Mouse (Mus musculus) forebrain, postnatal 0 days (tissue): ENCODE results near the gene Traf4. TPM values are rescaled to one million over a fixed set of nuclear protein-coding genes. Genes with fewer than 3 reads are reported as not detected.
"Not testable (repeated sequence)": the region's sequence is repeated elsewhere in the genome, so short reads cannot be mapped to it uniquely, and the experiment has no call there.

Source experiments
- ATAC-seq: fragments of 200-750 bp; cut with Nextera tagmentation; 2 replicates; pipeline ENCODE4 v1.8.0; 2017; ENCODE audit warnings: mild to moderate bottlenecking, moderate library complexity
- DNase-seq: peaks from one replicate; pipeline ENCODE4 v3.0.0-alpha.2; 2015
- H3K27ac ChIP-seq: fragments of 300-500 bp; sonication (generic); 2 replicates; pipeline ENCODE4 v1.5.1; 2014; ENCODE audit warnings: low read depth, mild to moderate bottlenecking, antibody characterized with exemption, low read length, moderate library complexity, mixed read lengths
- H3K27me3 ChIP-seq: fragments of 300-500 bp; sonication (generic); 2 replicates; pipeline ENCODE4 v1.6.1; 2014; ENCODE audit warnings: mild to moderate bottlenecking, low read length, mixed read lengths; ENCODE audit not compliant: insufficient read depth
- H3K36me3 ChIP-seq: fragments of 300-500 bp; sonication (generic); 2 replicates; pipeline ENCODE4 v1.6.1; 2014; ENCODE audit warnings: mild to moderate bottlenecking, moderate library complexity; ENCODE audit not compliant: insufficient read depth
- H3K4me1 ChIP-seq: fragments of 300-500 bp; sonication (generic); 2 replicates; pipeline ENCODE4 v1.6.1; 2014; ENCODE audit warnings: antibody characterized with exemption; ENCODE audit not compliant: insufficient read depth
- H3K4me2 ChIP-seq: fragments of 300-500 bp; sonication (generic); 2 replicates; pipeline ENCODE4 v1.6.1; 2014; ENCODE audit warnings: low read depth, mild to moderate bottlenecking, moderate library complexity
- H3K4me3 ChIP-seq: fragments of 300-500 bp; sonication (generic); 2 replicates; pipeline ENCODE4 v1.5.1; 2014; ENCODE audit warnings: low read depth, low read length, mixed read lengths
- H3K9ac ChIP-seq: fragments of 300-500 bp; sonication (generic); 2 replicates; pipeline ENCODE4 v1.6.1; 2014; ENCODE audit warnings: mild to moderate bottlenecking
- H3K9me3 ChIP-seq: fragments of 300-500 bp; sonication (generic); 2 replicates; pipeline ENCODE4 v1.6.1; 2016; ENCODE audit warnings: low read length
- CTCF ChIP-seq: sonication (generic); IDR thresholded peaks from 2 replicates; pipeline ENCODE4 v1.5.1; 2016; ENCODE audit warnings: antibody characterized with exemption, control low read depth, low read depth
- WGBS: fragments of 180-500 bp; shearing (Covaris S2); extraction: QIAGEN DNeasy Blood & Tissue Kit; methylation state at CpG from one replicate; pipeline ENCODE4 v1.1.7; 2014; 5-methylcytosine and 5-hydroxymethylcytosine counted together
- polyA plus RNA-seq: library from polyadenylated mRNA; unstranded; fragments of >200 nt; fragmentation: Nextera tagmentation; extraction: Ambion mirVana; gene quantifications from 2 replicates; pipeline ENCODE4 v1.2.1, GENCODE M21; 2015
- total RNA-seq: library from RNA; depleted of rRNA; stranded (reverse); fragments of >200 nt; gene quantifications from 2 replicates; pipeline ENCODE4 v1.2.3, GENCODE M21; 2014

Gene Traf4
- total and polyA plus RNA-seq, 2 experiments from 2014 or later: 99.0 to 104 TPM

GRCm38 (mm10) chr11:78190041-78190440, 24.7 kb upstream of the Traf4 start:
- peak overlapping the region; percentile 78 for H3K4me2 ChIP-seq
- no peak for TF ChIP-seq CTCF
- peaks cover 24% of the 10 kb centered on the region for H3K36me3 ChIP-seq
- no peak for DNase-seq
- H3K4me1 ChIP-seq: peaks cover 10% of the 10 kb centered on the region; the same call in 1 of the 2 replicates
- peak overlapping the region; percentile 80 for H3K4me3 ChIP-seq
- H3K9me3 ChIP-seq: no peaks in the 10 kb centered on the region
- H3K27ac ChIP-seq: peak overlapping the region; percentile 95; the same call in 1 of the 2 replicates
- 79% methylated on average over 6 of the region's 6 CpGs for WGBS
- ATAC-seq: no peak
- no peaks in the 10 kb centered on the region for H3K27me3 ChIP-seq
- no peak overlapping the region for H3K9ac ChIP-seq

- DNase-seq (peak; percentile 83), ATAC-seq (peak; percentile 77)
- WGBS: under 1% methylated on average over 42 of the region's 42 CpGs
These were observed 24.0 kb upstream of the Traf4 start for GRCm38 (mm10) chr11:78189234-78190040.

GRCm38 (mm10) chr11:78188331-78189233, 23.2 kb upstream of the Traf4 start, which contains the start of gene Rab34:
Gene Rab34, plus strand, starts transcription at chr11:78188430.
- peak; percentile 85 for DNase-seq
- peak within 1 kb of the TSS; percentile 95 for H3K27ac ChIP-seq
- peaks cover 15% of the 10 kb centered on the region for H3K4me1 ChIP-seq
- ATAC-seq: peak; percentile 85
- TF ChIP-seq CTCF: peak; percentile 41
- H3K27me3 ChIP-seq: no peaks in the 10 kb centered on the region
- peak within 1 kb of the TSS; percentile 80 for H3K4me3 ChIP-seq
- H3K9me3 ChIP-seq: no peaks in the 10 kb centered on the region
- H3K4me2 ChIP-seq: peak within 1 kb of the TSS; percentile 78
- peaks cover 24% of the 10 kb centered on the region for H3K36me3 ChIP-seq
- under 1% methylated on average over 80 of the region's 80 CpGs for WGBS
- peak within 1 kb of the TSS; percentile 92 for H3K9ac ChIP-seq

More at GRCm38 (mm10) chr11:78189234-78190040, 24.0 kb upstream of the Traf4 start:
- H3K27me3 ChIP-seq: no peaks in the 10 kb centered on the region
- H3K9me3 ChIP-seq: no peaks in the 10 kb centered on the region
- H3K4me2 ChIP-seq: peak overlapping the region; percentile 78
- TF ChIP-seq CTCF: no peak
- peak overlapping the region; percentile 95 for H3K27ac ChIP-seq
- H3K4me1 ChIP-seq: peaks cover 10% of the 10 kb centered on the region; the same call in 1 of the 2 replicates
- peaks cover 24% of the 10 kb centered on the region for H3K36me3 ChIP-seq
- peak overlapping the region; percentile 92 for H3K9ac ChIP-seq
- H3K4me3 ChIP-seq: peak overlapping the region; percentile 80

GRCm38 (mm10) chr11:78184702-78185101, 19.3 kb upstream of the Traf4 start:
- H3K27me3 ChIP-seq, H3K4me2 ChIP-seq, DNase-seq, H3K4me3 ChIP-seq, H3K27ac ChIP-seq, H3K9ac ChIP-seq, ATAC-seq, H3K9me3 ChIP-seq: not testable (repeated sequence)
- peaks cover 17% of the 10 kb centered on the region for H3K4me1 ChIP-seq
- WGBS: 91% methylated on average over 6 of the region's 6 CpGs
- peaks cover 18% of the 10 kb centered on the region for H3K36me3 ChIP-seq

- peak overlapping the region; percentile 91 for H3K9ac ChIP-seq
- ATAC-seq: no peak
These were observed 18.6 kb upstream of the Traf4 start for GRCm38 (mm10) chr11:78183884-78184514.

More at GRCm38 (mm10) chr11:78183884-78184514, 18.6 kb upstream of the Traf4 start:
- Histone ChIP-seq H3K4me1 (peaks cover 13% of the 10 kb centered on the region), H3K36me3 (peaks cover 22% of the 10 kb centered on the region), H3K4me3 (peak overlapping the region; percentile 90), H3K27me3 (no peaks in the 10 kb centered on the region), H3K4me2 (peak overlapping the region; percentile 55), H3K9me3 (no peaks in the 10 kb centered on the region), H3K27ac (peak overlapping the region; percentile 47; the same call in 1 of the 2 replicates)
- TF ChIP-seq CTCF: no peak
- WGBS: 59% methylated on average over 10 of the region's 10 CpGs
- no peak for DNase-seq
